Mouse (Mus musculus) 3T3-L1 (cell line): Measurements from ENCODE around the gene Kat6b.

Experiments used
- DNase-seq: peaks from one replicate; pipeline ENCODE4 v3.0.0-alpha.2; 2015; ENCODE audit warnings: low read depth, low spot score

The Kat6b gene

GRCm38 (mm10) chr14:21522312-21522978 is 41.2 kb downstream of the Kat6b start:
- DNase-seq: no peak

- no peak for DNase-seq
Measured at GRCm38 (mm10) chr14:21523234-21523633, 42.0 kb downstream of the Kat6b start.

- DNase-seq: peak; percentile 57
Measured at GRCm38 (mm10) chr14:21523851-21524441, 42.7 kb downstream of the Kat6b start.

- DNase-seq: peak; percentile 32
Measured at GRCm38 (mm10) chr14:21525674-21526073, 44.4 kb downstream of the Kat6b start.

GRCm38 (mm10) chr14:21533566-21533965 is 52.3 kb downstream of the Kat6b start:
- DNase-seq: no peak

- DNase-seq: no peak
Measured at GRCm38 (mm10) chr14:21534066-21534465, 52.8 kb downstream of the Kat6b start.

GRCm38 (mm10) chr14:21534542-21535272 is 53.5 kb downstream of the Kat6b start:
- no peak for DNase-seq

GRCm38 (mm10) chr14:21536485-21537181 is 55.4 kb downstream of the Kat6b start:
- no peak for DNase-seq

GRCm38 (mm10) chr14:21537838-21538237 is 56.6 kb downstream of the Kat6b start:
- DNase-seq: no peak

GRCm38 (mm10) chr14:21539731-21540130 is 58.5 kb downstream of the Kat6b start:
- no peak for DNase-seq

- DNase-seq: no peak
Measured at GRCm38 (mm10) chr14:21540361-21540760, 59.1 kb downstream of the Kat6b start.

GRCm38 (mm10) chr14:21545529-21545928 is 64.3 kb downstream of the Kat6b start:
- peak; percentile 31 for DNase-seq

- DNase-seq: no peak
Measured at GRCm38 (mm10) chr14:21546351-21546750, 65.1 kb downstream of the Kat6b start.

- DNase-seq: peak; percentile 69
Measured at GRCm38 (mm10) chr14:21547297-21547696, 66.1 kb downstream of the Kat6b start.

GRCm38 (mm10) chr14:21547965-21548364 is 66.7 kb downstream of the Kat6b start:
- DNase-seq: peak; percentile 85

- no peak for DNase-seq
Measured at GRCm38 (mm10) chr14:21548952-21549607, 67.8 kb downstream of the Kat6b start.

GRCm38 (mm10) chr14:21549608-21550115 is 68.4 kb downstream of the Kat6b start:
- DNase-seq: peak; percentile 22

- peak; percentile 52 for DNase-seq
Measured at GRCm38 (mm10) chr14:21550576-21550975, 69.3 kb downstream of the Kat6b start.

- no peak for DNase-seq
Measured at GRCm38 (mm10) chr14:21551655-21552054, 70.4 kb downstream of the Kat6b start.

- peak; percentile 9 for DNase-seq
Measured at GRCm38 (mm10) chr14:21552958-21553357, 71.7 kb downstream of the Kat6b start.

- no peak for DNase-seq
Measured at GRCm38 (mm10) chr14:21554046-21554445, 72.8 kb downstream of the Kat6b start.
